Mouse (Mus musculus) kidney, embryonic 15.5 days (tissue): ENCODE results near the gene Dnaja1. TPM values are rescaled to one million over a fixed set of nuclear protein-coding genes. Genes with fewer than 3 reads are reported as not detected.

Source experiments
- ATAC-seq: fragments of 200-750 bp; cut with Nextera tagmentation; replicated peaks from 2 replicates; pipeline ENCODE4 v1.8.0; 2017; ENCODE audit warnings: moderate TSS enrichment; ENCODE audit not compliant: low FRiP score
- H3K27ac ChIP-seq: fragments of 300-500 bp; sonication (generic); 2 replicates; pipeline ENCODE4 v1.5.1; 2015; ENCODE audit warnings: mild to moderate bottlenecking, inconsistent platforms
- H3K27me3 ChIP-seq: fragments of 300-500 bp; sonication (generic); 2 replicates; pipeline ENCODE4 v1.6.1; 2015; ENCODE audit warnings: inconsistent platforms
- H3K36me3 ChIP-seq: fragments of 300-500 bp; sonication (generic); 2 replicates; pipeline ENCODE4 v1.6.1; 2015; ENCODE audit warnings: inconsistent platforms
- H3K4me1 ChIP-seq: fragments of 300-500 bp; sonication (generic); 2 replicates; pipeline ENCODE4 v1.6.1; 2015; ENCODE audit warnings: inconsistent platforms
- H3K4me2 ChIP-seq: fragments of 300-500 bp; sonication (generic); 2 replicates; pipeline ENCODE4 v1.6.1; 2015; ENCODE audit warnings: moderate library complexity, mild to moderate bottlenecking, inconsistent platforms
- H3K4me3 ChIP-seq: fragments of 300-500 bp; sonication (generic); replicated peaks from 2 replicates; pipeline ENCODE4 v1.5.1; 2015; ENCODE audit warnings: mild to moderate bottlenecking, inconsistent platforms
- H3K9ac ChIP-seq: fragments of 300-500 bp; sonication (generic); 2 replicates; pipeline ENCODE4 v1.6.1; 2015; ENCODE audit warnings: mild to moderate bottlenecking, inconsistent platforms
- H3K9me3 ChIP-seq: fragments of 300-500 bp; sonication (generic); replicated peaks from 2 replicates; pipeline ENCODE4 v1.6.1; 2016; ENCODE audit warnings: inconsistent platforms
- WGBS: fragments of 180-500 bp; shearing (Covaris S2); methylation state at CpG from one replicate; pipeline ENCODE4 v1.1.7; 2015; ENCODE audit warnings: mixed read lengths; 5-methylcytosine and 5-hydroxymethylcytosine counted together
- polyA plus RNA-seq: library from polyadenylated mRNA; unstranded; fragments of >200 nt; fragmentation: Nextera tagmentation; extraction: Ambion mirVana; gene quantifications from 2 replicates; pipeline ENCODE4 v1.2.1, GENCODE M21; 2015

The Dnaja1 gene
- polyA plus RNA-seq, 1 experiment from 2014 or later: 475 TPM

- Histone ChIP-seq H3K4me1 (peaks cover 7% of the 10 kb centered on the region; the same call in 1 of the 2 replicates), H3K4me2 (peak within 1 kb of the TSS; percentile 79)
These were observed 36.0 kb downstream of the Dnaja1 start, which contains the start of gene Smu1 for GRCm38 (mm10) chr4:40757780-40758420. Smu1 (minus strand) TSS chr4:40757923.

DNA sequence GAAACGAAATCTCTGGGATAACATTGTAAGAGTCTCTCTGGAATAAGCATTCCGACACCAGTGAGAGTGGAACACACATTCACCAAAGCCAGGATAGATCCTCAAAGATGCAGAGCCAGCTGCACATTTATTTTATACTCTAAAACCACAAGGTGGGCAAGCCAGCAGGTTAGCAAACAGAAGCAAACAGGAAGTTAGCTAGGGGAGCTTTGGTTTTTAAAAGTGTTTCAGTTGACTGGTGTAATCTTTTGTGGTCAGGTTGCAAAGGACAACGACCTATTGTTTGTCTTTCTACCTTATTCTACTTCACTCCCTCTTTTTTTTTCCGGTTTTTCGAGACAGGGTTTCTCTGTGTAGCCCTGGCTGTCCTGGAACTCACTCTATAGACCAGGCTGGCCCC lies 37.9 kb downstream of the Dnaja1 start:
- Histone ChIP-seq H3K4me3 (no peak overlapping the region), H3K27me3 (peaks cover 13% of the 10 kb centered on the region; the same call in 1 of the 2 replicates), H3K4me1 (peaks cover 7% of the 10 kb centered on the region; the same call in 1 of the 2 replicates), H3K36me3 (peaks cover 10% of the 10 kb centered on the region), H3K9ac (no peak overlapping the region), H3K4me2 (no peak overlapping the region), H3K9me3 (no peaks in the 10 kb centered on the region), H3K27ac (no peak overlapping the region)
- ATAC-seq: no peak
- WGBS: 60% methylated on average over 5 of the region's 5 CpGs

More at GRCm38 (mm10) chr4:40757780-40758420, 36.0 kb downstream of the Dnaja1 start, which contains the start of gene Smu1:
- Histone ChIP-seq H3K27me3 (peaks cover 13% of the 10 kb centered on the region; the same call in 1 of the 2 replicates), H3K9ac (peak within 1 kb of the TSS; percentile 90), H3K36me3 (peaks cover 30% of the 10 kb centered on the region), H3K4me3 (peak within 1 kb of the TSS; percentile 85), H3K9me3 (no peaks in the 10 kb centered on the region), H3K27ac (peak within 1 kb of the TSS; percentile 55)
- WGBS: under 1% methylated on average over 40 of the region's 40 CpGs
- ATAC-seq: peak; percentile 99

GRCm38 (mm10) chr4:40774279-40775259 lies 52.6 kb downstream of the Dnaja1 start:
- no peaks in the 10 kb centered on the region for H3K9me3 ChIP-seq
- peak overlapping the region; percentile 50 for H3K4me2 ChIP-seq
- no peaks in the 10 kb centered on the region for H3K27me3 ChIP-seq
- no peaks in the 10 kb centered on the region for H3K36me3 ChIP-seq
- peak overlapping the region; percentile 61 for H3K27ac ChIP-seq
- peak; percentile 52 for ATAC-seq
- peak overlapping the region; percentile 6 for H3K4me3 ChIP-seq
- H3K4me1 ChIP-seq: peaks cover 37% of the 10 kb centered on the region
- WGBS: 19% methylated on average over 12 of the region's 12 CpGs
- H3K9ac ChIP-seq: no peak overlapping the region

DNA sequence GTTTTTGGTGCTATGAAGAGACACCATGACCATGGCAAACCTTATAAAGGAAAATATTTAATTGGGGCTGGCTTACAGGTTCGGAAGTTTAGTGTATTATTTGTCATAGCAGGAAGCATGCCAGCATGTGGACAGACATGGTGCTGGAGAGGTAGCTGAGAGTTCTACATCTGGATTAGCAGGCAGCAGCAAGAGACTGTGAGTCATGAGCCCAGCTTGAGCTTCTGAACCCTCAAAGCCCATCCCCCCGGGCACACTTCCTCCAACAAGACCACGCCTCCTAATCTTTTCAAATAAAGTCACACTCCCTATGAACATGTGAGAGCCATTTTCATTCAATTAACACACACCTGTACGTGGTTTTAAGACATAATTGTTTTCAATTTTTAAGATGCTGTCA lies 54.5 kb downstream of the Dnaja1 start:
- Histone ChIP-seq H3K27me3 (no peaks in the 10 kb centered on the region), H3K4me2 (no peak overlapping the region), H3K27ac (no peak overlapping the region), H3K9ac (no peak overlapping the region), H3K9me3 (no peaks in the 10 kb centered on the region), H3K36me3 (no peaks in the 10 kb centered on the region), H3K4me1 (peaks cover 44% of the 10 kb centered on the region), H3K4me3 (no peak overlapping the region)
- no peak for ATAC-seq
- WGBS: 75% methylated on average over 4 of the region's 4 CpGs

- peak overlapping the region; percentile 15; the same call in 1 of the 2 replicates for H3K27ac ChIP-seq
- H3K4me1 ChIP-seq: peaks cover 51% of the 10 kb centered on the region
- H3K4me3 ChIP-seq: no peak overlapping the region
These were observed 55.2 kb downstream of the Dnaja1 start for GRCm38 (mm10) chr4:40777116-40777515.

GRCm38 (mm10) chr4:40778656-40779055 lies 56.7 kb downstream of the Dnaja1 start:
- H3K36me3 ChIP-seq: no peaks in the 10 kb centered on the region
- H3K4me2 ChIP-seq: no peak overlapping the region
- H3K4me3 ChIP-seq: no peak overlapping the region
- H3K9me3 ChIP-seq: no peaks in the 10 kb centered on the region
- H3K27ac ChIP-seq: no peak overlapping the region
- ATAC-seq: no peak
- 82% methylated on average over 6 of the region's 6 CpGs for WGBS
- no peaks in the 10 kb centered on the region for H3K27me3 ChIP-seq
- H3K4me1 ChIP-seq: peaks cover 49% of the 10 kb centered on the region
- no peak overlapping the region for H3K9ac ChIP-seq

More at GRCm38 (mm10) chr4:40777116-40777515, 55.2 kb downstream of the Dnaja1 start:
- no peaks in the 10 kb centered on the region for H3K9me3 ChIP-seq
- no peak overlapping the region for H3K9ac ChIP-seq
- WGBS: 15% methylated on average over 2 of the region's 2 CpGs
- no peaks in the 10 kb centered on the region for H3K36me3 ChIP-seq
- no peak for ATAC-seq
- H3K27me3 ChIP-seq: no peaks in the 10 kb centered on the region
- no peak overlapping the region for H3K4me2 ChIP-seq

GRCm38 (mm10) chr4:40781143-40781542 lies 59.2 kb downstream of the Dnaja1 start:
- H3K4me1 ChIP-seq: peaks cover 37% of the 10 kb centered on the region
- 11% methylated on average over 3 of the region's 3 CpGs for WGBS
- ATAC-seq: no peak
- H3K9ac ChIP-seq: no peak overlapping the region
- no peaks in the 10 kb centered on the region for H3K9me3 ChIP-seq
- H3K36me3 ChIP-seq: no peaks in the 10 kb centered on the region
- H3K27ac ChIP-seq: 0 out of 2 replicates have a peak overlapping the region, but pooled peaks have one; percentile 3
- 0 out of 2 replicates have a peak overlapping the region, but pooled peaks have one; percentile 4 for H3K4me2 ChIP-seq
- H3K4me3 ChIP-seq: no peak overlapping the region
- no peaks in the 10 kb centered on the region for H3K27me3 ChIP-seq

GRCm38 (mm10) chr4:40781797-40782495 lies 60.0 kb downstream of the Dnaja1 start:
- H3K9me3 ChIP-seq: no peaks in the 10 kb centered on the region
- 31% methylated on average over 8 of the region's 8 CpGs for WGBS
- H3K4me2 ChIP-seq: no peak overlapping the region
- no peak overlapping the region for H3K4me3 ChIP-seq
- 0 out of 2 replicates have a peak overlapping the region, but pooled peaks have one; percentile 22 for H3K27ac ChIP-seq
- no peaks in the 10 kb centered on the region for H3K36me3 ChIP-seq
- H3K4me1 ChIP-seq: peaks cover 31% of the 10 kb centered on the region
- no peak overlapping the region for H3K9ac ChIP-seq
- no peaks in the 10 kb centered on the region for H3K27me3 ChIP-seq
- ATAC-seq: no peak

DNA sequence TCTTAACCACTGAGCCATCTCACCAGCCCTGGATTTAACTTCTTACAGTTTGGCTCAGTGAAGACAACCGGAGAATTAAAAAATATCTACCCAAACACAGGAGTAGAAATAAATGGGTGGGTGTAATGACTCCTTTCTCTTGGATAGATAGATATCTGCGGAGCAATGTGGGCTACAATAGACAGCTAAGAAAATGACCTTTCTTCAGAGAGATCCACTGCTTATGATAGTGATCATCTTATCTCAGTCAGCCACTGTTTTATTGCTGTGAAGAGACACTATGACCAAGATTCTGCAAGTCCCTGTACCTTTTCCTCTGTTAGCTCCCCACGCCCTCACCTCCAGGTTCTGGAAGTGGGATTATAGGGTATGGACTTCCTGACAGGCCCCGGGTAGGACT lies 61.1 kb downstream of the Dnaja1 start:
- H3K9me3 ChIP-seq: no peaks in the 10 kb centered on the region
- no peaks in the 10 kb centered on the region for H3K27me3 ChIP-seq
- H3K4me2 ChIP-seq: no peak overlapping the region
- ATAC-seq: no peak
- H3K9ac ChIP-seq: no peak overlapping the region
- WGBS: 92% methylated on average over 4 of the region's 4 CpGs
- H3K4me1 ChIP-seq: peaks cover 20% of the 10 kb centered on the region
- H3K36me3 ChIP-seq: no peaks in the 10 kb centered on the region
- H3K27ac ChIP-seq: no peak overlapping the region
- no peak overlapping the region for H3K4me3 ChIP-seq

GRCm38 (mm10) chr4:40784556-40785169 lies 62.7 kb downstream of the Dnaja1 start:
- Histone ChIP-seq H3K36me3 (no peaks in the 10 kb centered on the region), H3K4me3 (no peak overlapping the region), H3K9me3 (no peaks in the 10 kb centered on the region), H3K4me2 (no peak overlapping the region), H3K27ac (no peak overlapping the region), H3K27me3 (no peaks in the 10 kb centered on the region), H3K9ac (no peak overlapping the region), H3K4me1 (peaks cover 17% of the 10 kb centered on the region)
- no peak for ATAC-seq
- WGBS: 66% methylated on average over 10 of the region's 10 CpGs

DNA sequence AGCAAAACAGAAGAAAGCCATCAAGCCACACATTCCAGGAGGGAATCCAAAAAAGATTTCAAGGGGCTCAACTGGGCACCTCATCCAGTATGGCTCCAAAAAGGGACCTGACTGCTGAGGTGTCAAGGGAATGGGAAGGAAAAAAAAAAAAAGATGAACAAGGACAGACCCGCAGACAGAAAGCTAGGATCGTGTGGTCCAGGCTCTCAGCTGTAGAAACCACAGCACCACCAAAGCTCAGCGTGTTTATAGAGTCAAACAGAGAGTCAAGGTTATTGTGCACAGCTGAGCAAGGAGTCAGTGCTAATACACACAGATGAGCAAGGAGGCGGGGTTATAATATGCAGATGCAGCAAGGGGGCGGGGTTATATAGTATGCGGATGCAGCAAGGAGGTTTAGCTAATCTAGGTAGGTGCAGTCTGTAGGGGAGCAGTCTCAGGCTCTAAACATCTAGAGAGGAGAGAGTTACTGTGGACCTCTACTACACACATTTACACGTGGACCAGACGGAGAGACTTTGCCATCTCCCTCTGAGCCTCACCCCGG lies 63.7 kb downstream of the Dnaja1 start:
- 83% methylated on average over 9 of the region's 9 CpGs for WGBS
- Histone ChIP-seq H3K4me3 (no peak overlapping the region), H3K4me1 (peaks cover 16% of the 10 kb centered on the region), H3K4me2 (no peak overlapping the region), H3K27me3 (no peaks in the 10 kb centered on the region), H3K27ac (no peak overlapping the region), H3K9ac (no peak overlapping the region), H3K36me3 (no peaks in the 10 kb centered on the region), H3K9me3 (no peaks in the 10 kb centered on the region)
- peak; percentile 46; the same call in 1 of the 2 replicates for ATAC-seq
